Mouse (Mus musculus): ENCODE results near the gene Rpl27. TPM values are rescaled to one million over a fixed set of nuclear protein-coding genes. Genes with fewer than 3 reads are reported as not detected.
"Not testable (repeated sequence)": the region's sequence is repeated elsewhere in the genome, so short reads cannot be mapped to it uniquely, and the experiment has no call there.

Gene Rpl27
- total RNA-seq, 2 experiments from 2014 or later = 90.3 to 116 TPM

GRCm38 (mm10) chr11:101467477-101468262 lies 25.6 kb downstream of the Rpl27 start:
- peak; percentile 44 for DNase-seq (ENCODE audit: low spot score in 2 of 2)

- DNase-seq (ENCODE audit: low spot score in 2 of 2) = no peak
Observed at GRCm38 (mm10) chr11:101468263-101468688, 26.2 kb downstream of the Rpl27 start.

- no peak for DNase-seq (ENCODE audit: low spot score in 2 of 2)
Observed at GRCm38 (mm10) chr11:101468731-101469130, 26.6 kb downstream of the Rpl27 start.

GRCm38 (mm10) chr11:101469155-101469554 lies 27.1 kb downstream of the Rpl27 start:
- no peak for DNase-seq (ENCODE audit: low spot score in 2 of 2)

- no peak for DNase-seq (ENCODE audit: low spot score in 2 of 2)
Observed at GRCm38 (mm10) chr11:101470206-101470605, 28.1 kb downstream of the Rpl27 start.

- no peak for DNase-seq (ENCODE audit: low spot score in 2 of 2)
Observed at GRCm38 (mm10) chr11:101471926-101472325, 29.8 kb downstream of the Rpl27 start.

- DNase-seq (ENCODE audit: low spot score in 2 of 2) = no peak
Observed at GRCm38 (mm10) chr11:101472336-101472735, 30.2 kb downstream of the Rpl27 start.

- DNase-seq (ENCODE audit: low spot score in 2 of 2) = not testable (repeated sequence)
Observed at GRCm38 (mm10) chr11:101473686-101474085, 31.6 kb downstream of the Rpl27 start.

GRCm38 (mm10) chr11:101474298-101474697 lies 32.2 kb downstream of the Rpl27 start:
- DNase-seq (ENCODE audit: low spot score in 2 of 2) = no peak

GRCm38 (mm10) chr11:101476361-101476760 lies 34.3 kb downstream of the Rpl27 start:
- not testable (repeated sequence) for DNase-seq (ENCODE audit: low spot score in 2 of 2)

- DNase-seq (ENCODE audit: low spot score in 2 of 2) = no peak
Observed at GRCm38 (mm10) chr11:101477194-101477551, 35.1 kb downstream of the Rpl27 start.

- no peak for DNase-seq (ENCODE audit: low spot score in 2 of 2)
Observed at GRCm38 (mm10) chr11:101477552-101478211, 35.6 kb downstream of the Rpl27 start.

GRCm38 (mm10) chr11:101479171-101479635 lies 37.1 kb downstream of the Rpl27 start:
- no peak for DNase-seq (ENCODE audit: low spot score in 2 of 2)

GRCm38 (mm10) chr11:101480912-101481311 lies 38.8 kb downstream of the Rpl27 start:
- no peak for DNase-seq (ENCODE audit: low spot score in 2 of 2)

- no peak for DNase-seq (ENCODE audit: low spot score in 2 of 2)
Observed at GRCm38 (mm10) chr11:101483804-101484203, 41.7 kb downstream of the Rpl27 start.

- DNase-seq (ENCODE audit: low spot score in 2 of 2) = no peak
Observed at GRCm38 (mm10) chr11:101484245-101484644, 42.1 kb downstream of the Rpl27 start.

GRCm38 (mm10) chr11:101484814-101485213 lies 42.7 kb downstream of the Rpl27 start:
- DNase-seq (ENCODE audit: low spot score in 2 of 2) = no peak

- DNase-seq (ENCODE audit: low spot score in 2 of 2) = no peak
Observed at GRCm38 (mm10) chr11:101485509-101486028, 43.5 kb downstream of the Rpl27 start.

- DNase-seq (ENCODE audit: low spot score in 2 of 2) = no peak
Observed at GRCm38 (mm10) chr11:101486126-101486525, 44.0 kb downstream of the Rpl27 start.

Measured in adrenal gland, postnatal 4 days (tissue).